Mouse (Mus musculus): ENCODE data around the gene Sorl1. TPM values are rescaled to one million over a fixed set of nuclear protein-coding genes. Genes with fewer than 3 reads are reported as not detected.
A peak's percentile ranks its signal among the peaks of the same experiment; 100 is the strongest.

Sorl1 gene
- polyA plus RNA-seq, 1 experiment from 2014 or later = 2.8 TPM

DNA sequence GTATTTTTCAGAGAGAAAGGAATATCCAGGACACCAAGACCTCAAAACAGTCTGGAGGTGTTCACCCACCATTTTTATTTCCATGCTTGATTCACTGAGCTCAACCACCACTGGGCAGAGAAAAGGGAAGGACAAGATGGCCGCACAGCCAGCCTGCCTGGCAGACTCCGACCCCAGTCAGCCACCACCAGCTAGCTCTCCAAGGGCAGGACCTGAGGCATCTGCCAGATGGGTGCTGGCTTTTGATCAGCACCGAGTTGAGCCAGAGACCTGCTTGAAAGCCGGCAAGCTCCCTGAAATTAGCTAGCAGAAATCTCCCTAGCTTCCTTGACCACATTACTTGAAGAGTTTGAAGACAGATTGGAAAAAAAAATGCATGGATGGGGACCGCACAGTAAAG, 174.6 kb downstream of the Sorl1 start:
- H3K4me3 ChIP-seq (ENCODE audit: low read depth, low read length) = no peak overlapping the region
- H3K27ac ChIP-seq (ENCODE audit: low read depth, low read length) = no peak overlapping the region; the same call in 1 of the 2 replicates
- H3K27me3 ChIP-seq (replicated peaks; ENCODE audit: control insufficient read depth, insufficient read depth, low read length) = no peaks in the 10 kb centered on the region
- no peak for TF ChIP-seq CTCF (IDR thresholded peaks at IDR 0.05; ENCODE audit: low read depth)
- no peak overlapping the region for H3K4me2 ChIP-seq (replicated peaks; ENCODE audit: low read depth)
- H3K9me3 ChIP-seq (ENCODE audit: control insufficient read depth) = no peaks in the 10 kb centered on the region
- H3K4me1 ChIP-seq (replicated peaks; ENCODE audit: control insufficient read depth, insufficient read depth, low read length) = no peaks in the 10 kb centered on the region
- no peak overlapping the region for H3K9ac ChIP-seq (ENCODE audit: low read depth, low read length)
- H3K36me3 ChIP-seq (ENCODE audit: control insufficient read depth, insufficient read depth) = no peaks in the 10 kb centered on the region
- 74% methylated on average over 5 of the region's 5 CpGs for WGBS
- ATAC-seq = no peak

DNA sequence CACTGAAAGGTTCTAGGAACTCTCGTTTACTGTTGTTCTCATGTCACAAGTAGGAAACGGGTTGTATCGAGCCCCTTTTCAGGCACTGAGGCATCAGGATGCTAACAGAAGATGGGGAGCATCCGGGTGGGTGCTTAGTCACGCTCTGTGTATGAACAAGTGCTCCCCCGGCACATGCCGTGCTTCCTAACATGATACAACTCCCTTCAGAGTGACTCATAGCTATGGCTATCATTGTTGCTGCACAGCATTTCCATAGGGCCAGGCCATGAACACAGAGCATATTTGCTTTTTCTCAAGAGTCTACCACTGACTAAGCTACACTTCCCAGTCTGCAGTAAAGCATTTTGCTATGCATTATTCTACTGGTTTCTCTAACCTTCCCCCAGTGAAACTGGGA, 179.1 kb downstream of the Sorl1 start:
- WGBS = 91% methylated on average over 7 of the region's 7 CpGs
- ATAC-seq = no peak
- Histone ChIP-seq H3K27ac (ENCODE audit: low read depth, low read length) (no peak overlapping the region), H3K9ac (ENCODE audit: low read depth, low read length) (no peak overlapping the region), H3K36me3 (ENCODE audit: control insufficient read depth, insufficient read depth) (no peaks in the 10 kb centered on the region), H3K27me3 (replicated peaks; ENCODE audit: control insufficient read depth, insufficient read depth, low read length) (no peaks in the 10 kb centered on the region), H3K4me3 (ENCODE audit: low read depth, low read length) (no peak overlapping the region), H3K4me1 (replicated peaks; ENCODE audit: control insufficient read depth, insufficient read depth, low read length) (no peaks in the 10 kb centered on the region), H3K4me2 (replicated peaks; ENCODE audit: low read depth) (no peak overlapping the region), H3K9me3 (ENCODE audit: control insufficient read depth) (no peaks in the 10 kb centered on the region)
- TF ChIP-seq CTCF (IDR thresholded peaks at IDR 0.05; ENCODE audit: low read depth) = no peak

DNA sequence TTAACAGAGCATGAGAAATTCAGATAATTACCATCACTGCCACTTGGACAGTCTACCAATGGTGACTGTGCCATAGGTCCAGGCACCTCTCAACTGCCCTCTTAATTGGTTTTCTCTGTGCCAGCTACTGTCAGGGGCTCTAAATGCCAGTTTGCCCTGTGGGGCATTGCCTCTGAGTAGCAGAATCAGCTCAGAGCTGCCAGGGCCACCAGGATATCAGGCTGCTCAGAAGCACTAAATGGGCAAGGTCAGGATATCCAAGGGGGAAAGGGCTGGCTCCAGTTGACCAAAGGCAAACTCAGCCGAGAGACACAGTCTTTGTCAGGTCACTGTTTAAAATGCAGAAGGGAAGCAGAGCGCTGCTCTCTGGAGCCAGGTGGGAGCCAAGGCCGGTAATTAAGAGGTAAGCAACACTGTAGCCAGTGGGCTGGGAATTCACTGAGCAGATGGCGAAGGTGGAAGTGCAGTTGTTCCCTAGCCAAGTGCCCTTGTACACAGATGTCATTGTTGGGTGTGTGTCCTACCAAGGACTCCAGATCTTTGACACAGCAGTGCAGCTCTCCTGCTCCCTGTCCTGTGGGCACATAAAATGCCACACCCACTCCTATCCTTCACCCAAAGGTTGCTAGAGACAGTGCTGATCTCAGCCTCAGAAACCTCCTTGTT, 181.0 kb downstream of the Sorl1 start:
- Histone ChIP-seq H3K4me1 (replicated peaks; ENCODE audit: control insufficient read depth, insufficient read depth, low read length) (no peaks in the 10 kb centered on the region), H3K9me3 (ENCODE audit: control insufficient read depth) (no peaks in the 10 kb centered on the region), H3K9ac (ENCODE audit: low read depth, low read length) (no peak overlapping the region), H3K27me3 (replicated peaks; ENCODE audit: control insufficient read depth, insufficient read depth, low read length) (no peaks in the 10 kb centered on the region), H3K4me2 (replicated peaks; ENCODE audit: low read depth) (no peak overlapping the region), H3K36me3 (ENCODE audit: control insufficient read depth, insufficient read depth) (no peaks in the 10 kb centered on the region), H3K4me3 (ENCODE audit: low read depth, low read length) (no peak overlapping the region), H3K27ac (ENCODE audit: low read depth, low read length) (no peak overlapping the region)
- no peak for ATAC-seq
- no peak for TF ChIP-seq CTCF (IDR thresholded peaks at IDR 0.05; ENCODE audit: low read depth)
- WGBS = 67% methylated on average over 4 of the region's 4 CpGs

DNA sequence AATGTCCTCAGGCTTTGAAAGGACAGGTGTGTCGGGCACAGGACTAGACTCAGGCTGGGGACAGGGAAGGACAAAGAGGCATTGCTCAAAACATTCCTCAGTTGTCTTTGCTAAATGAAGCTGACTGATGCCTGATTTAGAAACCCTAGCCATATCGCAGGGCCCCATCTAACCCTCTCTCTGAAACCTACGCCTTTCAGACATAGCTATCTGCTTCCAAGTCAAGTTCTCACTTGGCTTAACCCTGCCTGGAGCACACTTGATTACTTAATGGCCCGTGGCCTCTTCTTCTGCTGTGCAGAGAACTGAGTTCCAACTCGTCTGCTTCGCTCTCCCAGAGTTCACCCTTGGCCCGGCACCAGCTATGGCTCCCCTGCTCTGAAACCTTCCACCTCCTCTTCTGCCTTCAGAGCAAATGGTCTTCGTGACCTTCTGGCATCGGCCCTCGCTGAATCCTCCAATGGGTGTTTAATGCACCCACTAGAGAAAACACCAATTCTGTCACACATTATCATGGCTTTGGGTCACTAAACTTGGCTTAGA, 183.7 kb downstream of the Sorl1 start:
- 79% methylated on average over 10 of the region's 10 CpGs for WGBS
- H3K9ac ChIP-seq (ENCODE audit: low read depth, low read length) = no peak overlapping the region
- TF ChIP-seq CTCF (IDR thresholded peaks at IDR 0.05; ENCODE audit: low read depth) = no peak
- H3K4me2 ChIP-seq (replicated peaks; ENCODE audit: low read depth) = no peak overlapping the region
- no peak for ATAC-seq
- H3K27me3 ChIP-seq (replicated peaks; ENCODE audit: control insufficient read depth, insufficient read depth, low read length) = no peaks in the 10 kb centered on the region
- no peaks in the 10 kb centered on the region for H3K36me3 ChIP-seq (ENCODE audit: control insufficient read depth, insufficient read depth)
- no peak overlapping the region for H3K4me3 ChIP-seq (ENCODE audit: low read depth, low read length)
- H3K9me3 ChIP-seq (ENCODE audit: control insufficient read depth) = no peaks in the 10 kb centered on the region
- peaks cover 4% of the 10 kb centered on the region; the same call in 1 of the 2 replicates for H3K4me1 ChIP-seq (replicated peaks; ENCODE audit: control insufficient read depth, insufficient read depth, low read length)
- no peak overlapping the region for H3K27ac ChIP-seq (ENCODE audit: low read depth, low read length)

DNA sequence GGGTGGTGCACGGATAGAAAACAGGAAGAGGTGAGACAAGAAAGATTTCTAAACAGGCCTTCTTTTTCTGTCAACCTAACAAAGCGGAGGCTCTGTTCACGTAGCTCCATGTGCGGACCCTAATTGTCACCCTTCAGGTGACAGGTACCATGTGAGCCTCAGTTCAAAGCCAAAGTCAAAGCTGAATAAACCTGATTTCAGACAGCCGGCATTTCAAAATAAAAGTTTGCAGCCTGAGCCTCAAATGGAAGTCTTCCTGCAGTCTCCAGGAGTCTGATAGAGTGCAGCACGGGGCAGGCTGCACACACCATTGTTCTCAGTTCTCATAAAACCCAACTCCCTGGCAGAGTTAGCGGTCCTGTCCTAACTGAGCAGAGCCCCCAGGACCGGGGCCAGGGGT, 185.6 kb downstream of the Sorl1 start:
- peaks cover 4% of the 10 kb centered on the region; the same call in 1 of the 2 replicates for H3K4me1 ChIP-seq (replicated peaks; ENCODE audit: control insufficient read depth, insufficient read depth, low read length)
- no peaks in the 10 kb centered on the region for H3K27me3 ChIP-seq (replicated peaks; ENCODE audit: control insufficient read depth, insufficient read depth, low read length)
- no peak overlapping the region for H3K4me3 ChIP-seq (ENCODE audit: low read depth, low read length)
- H3K9ac ChIP-seq (ENCODE audit: low read depth, low read length) = no peak overlapping the region
- H3K9me3 ChIP-seq (ENCODE audit: control insufficient read depth) = no peaks in the 10 kb centered on the region
- no peak overlapping the region for H3K4me2 ChIP-seq (replicated peaks; ENCODE audit: low read depth)
- no peaks in the 10 kb centered on the region for H3K36me3 ChIP-seq (ENCODE audit: control insufficient read depth, insufficient read depth)
- WGBS = 62% methylated on average over 8 of the region's 8 CpGs
- no peak for TF ChIP-seq CTCF (IDR thresholded peaks at IDR 0.05; ENCODE audit: low read depth)
- no peak overlapping the region for H3K27ac ChIP-seq (ENCODE audit: low read depth, low read length)
- ATAC-seq = no peak

DNA sequence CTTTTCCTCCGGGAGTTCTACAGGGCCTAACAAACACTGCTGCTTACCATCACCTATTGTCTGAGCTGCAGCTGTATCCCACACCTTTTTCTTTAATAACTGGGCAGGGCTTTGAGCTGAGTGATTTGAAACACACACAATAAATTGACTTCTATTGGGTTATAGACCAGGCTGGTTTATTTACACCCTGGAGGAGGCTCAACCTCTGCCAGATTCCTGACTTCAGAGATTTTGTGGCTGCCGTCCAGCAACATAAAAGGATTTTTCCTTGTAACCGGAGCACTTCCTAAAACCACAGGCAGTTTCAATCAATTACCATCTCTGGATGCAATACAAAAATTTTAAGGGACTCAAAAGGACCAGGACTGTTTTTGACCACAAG, 186.1 kb downstream of the Sorl1 start:
- Histone ChIP-seq H3K27me3 (replicated peaks; ENCODE audit: control insufficient read depth, insufficient read depth, low read length) (no peaks in the 10 kb centered on the region), H3K27ac (ENCODE audit: low read depth, low read length) (0 out of 2 replicates have a peak overlapping the region, but pooled peaks have one; percentile 28), H3K4me1 (replicated peaks; ENCODE audit: control insufficient read depth, insufficient read depth, low read length) (peaks cover 4% of the 10 kb centered on the region; the same call in 1 of the 2 replicates), H3K9ac (ENCODE audit: low read depth, low read length) (no peak overlapping the region), H3K4me3 (ENCODE audit: low read depth, low read length) (no peak overlapping the region), H3K9me3 (ENCODE audit: control insufficient read depth) (no peaks in the 10 kb centered on the region), H3K4me2 (replicated peaks; ENCODE audit: low read depth) (no peak overlapping the region), H3K36me3 (ENCODE audit: control insufficient read depth, insufficient read depth) (no peaks in the 10 kb centered on the region)
- no peak for ATAC-seq
- no peak for TF ChIP-seq CTCF (IDR thresholded peaks at IDR 0.05; ENCODE audit: low read depth)
- 41% methylated on average over 3 of the region's 3 CpGs for WGBS

All from intestine, postnatal 0 days (tissue).